Mouse (Mus musculus): ENCODE data around the gene Hnrnpl.

Gene Hnrnpl

GRCm38 (mm10) chr7:28790066-28790806 lies 18.1 kb upstream of the Hnrnpl start:
- DNase-seq = no peak

DNA sequence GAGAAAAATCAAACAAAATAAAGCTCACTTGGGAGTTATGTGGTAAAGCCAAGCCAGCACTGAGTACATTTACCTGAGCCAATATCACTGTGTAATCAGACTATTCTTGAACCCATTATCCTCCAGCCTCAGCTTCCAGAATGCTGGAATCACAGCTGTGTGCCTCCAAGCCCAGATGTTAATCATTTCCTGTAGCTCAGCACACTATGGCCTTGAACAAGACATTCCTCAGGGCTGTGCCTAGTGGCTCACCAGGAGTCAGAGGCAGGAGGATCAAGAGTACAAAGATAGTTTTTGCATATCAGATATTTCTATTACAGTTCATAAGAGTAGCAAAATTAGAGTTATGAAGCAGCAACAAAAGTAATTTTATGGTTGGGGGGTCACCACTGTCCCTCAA lies 16.6 kb upstream of the Hnrnpl start:
- no peak for DNase-seq

GRCm38 (mm10) chr7:28792391-28793185 lies 15.8 kb upstream of the Hnrnpl start:
- no peak for DNase-seq

DNA sequence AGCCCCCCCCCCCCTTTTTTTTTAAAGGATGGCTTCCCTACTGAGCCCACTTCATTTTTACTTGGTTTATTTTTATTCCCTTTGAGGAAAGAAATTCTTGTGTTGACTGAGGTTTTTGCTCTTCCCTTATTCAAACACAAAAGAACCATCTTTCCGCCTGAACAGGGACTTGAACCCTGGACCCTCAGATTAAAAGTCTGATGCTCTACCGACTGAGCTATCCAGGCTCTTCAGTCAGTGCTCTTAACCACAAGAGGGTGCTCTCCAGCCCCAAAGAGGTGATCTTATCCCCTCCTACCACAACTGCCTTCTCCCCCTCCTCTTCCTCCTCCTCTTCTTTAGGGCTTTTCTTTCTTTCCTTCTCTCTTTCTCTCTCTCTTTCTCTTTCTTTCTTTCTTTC lies 14.5 kb upstream of the Hnrnpl start:
- DNase-seq = no peak

DNA sequence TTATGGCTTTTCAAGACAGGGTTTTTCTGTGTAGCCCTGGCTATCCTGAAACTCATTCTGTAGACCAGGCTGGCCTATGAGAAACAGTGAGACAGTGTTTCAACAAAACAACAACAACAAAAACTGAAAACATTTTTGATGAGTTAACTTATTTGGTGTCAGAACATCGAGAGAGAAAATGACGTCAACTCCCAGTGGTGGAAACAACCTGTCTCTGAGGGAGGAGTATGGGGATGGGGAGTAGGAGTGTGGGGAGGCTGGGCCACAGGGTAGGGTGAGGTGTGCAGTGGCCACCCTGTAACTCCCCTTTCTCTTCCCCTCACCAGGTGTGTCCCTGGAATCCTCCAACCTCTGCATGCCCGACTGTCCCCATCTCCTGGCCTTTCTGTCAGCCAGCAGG lies 13.8 kb upstream of the Hnrnpl start:
- DNase-seq = no peak

- DNase-seq = no peak
These were observed 12.5 kb upstream of the Hnrnpl start for GRCm38 (mm10) chr7:28795832-28796231.

- DNase-seq = peak; percentile 87
These were observed 11.8 kb upstream of the Hnrnpl start for GRCm38 (mm10) chr7:28796562-28796975.

DNA sequence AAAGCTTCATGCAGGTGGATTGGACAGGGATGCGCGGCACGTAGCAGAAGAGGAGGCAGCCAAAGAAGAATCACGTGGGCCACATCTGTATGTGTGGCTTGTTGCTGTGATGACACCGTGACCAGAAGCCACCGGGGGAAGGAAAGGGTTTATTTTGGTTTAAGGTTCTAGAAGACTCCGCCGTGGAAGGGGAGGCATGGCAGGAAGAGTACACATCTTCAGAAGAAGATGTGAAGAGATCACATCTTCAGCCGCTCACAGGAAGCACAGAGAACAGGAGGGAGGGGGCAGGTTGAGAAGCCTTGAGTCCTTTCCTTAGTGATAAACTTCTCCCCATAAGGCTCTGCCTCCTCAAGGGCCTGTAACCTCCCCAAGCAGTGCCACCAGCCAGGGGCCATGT lies 8.3 kb upstream of the Hnrnpl start:
- DNase-seq = no peak

GRCm38 (mm10) chr7:28801451-28801850 lies 6.9 kb upstream of the Hnrnpl start:
- no peak for DNase-seq

DNA sequence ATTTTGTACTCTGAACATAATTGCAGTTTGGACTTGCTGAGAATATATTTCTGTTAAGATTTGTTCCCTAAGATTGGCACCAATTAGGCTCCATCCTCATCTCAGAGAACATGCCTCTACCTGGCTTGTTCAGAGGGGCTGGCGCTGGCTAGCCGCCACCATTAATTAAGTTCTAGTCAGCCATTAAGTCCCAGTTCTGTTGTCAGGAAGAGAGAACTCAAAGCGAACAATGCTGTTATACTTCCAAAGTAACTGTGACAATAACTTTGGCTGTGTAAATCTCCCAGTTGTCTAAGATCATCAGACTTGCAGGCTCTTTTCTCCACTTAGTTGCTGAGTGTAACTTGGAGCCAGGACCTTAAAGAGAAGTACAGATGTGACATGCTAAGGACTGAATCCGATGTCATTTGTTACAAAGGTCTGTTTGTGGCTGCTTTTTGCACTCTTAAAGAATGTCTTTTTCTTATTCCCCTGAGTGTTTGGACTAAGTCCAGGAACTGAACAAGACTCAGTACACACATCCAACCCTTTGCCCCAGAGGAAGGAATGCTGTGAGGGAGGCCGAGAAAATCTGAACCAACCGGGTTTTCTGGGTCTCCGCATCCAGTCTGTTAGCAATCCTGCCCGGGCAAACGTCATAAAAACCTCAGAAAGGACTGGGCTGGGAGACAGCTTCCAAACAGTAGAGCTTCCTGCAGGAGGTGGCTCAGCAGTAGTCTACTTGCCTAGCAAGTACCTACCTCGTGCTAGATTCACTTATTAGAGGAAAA lies 6.3 kb upstream of the Hnrnpl start:
- DNase-seq = no peak

DNA sequence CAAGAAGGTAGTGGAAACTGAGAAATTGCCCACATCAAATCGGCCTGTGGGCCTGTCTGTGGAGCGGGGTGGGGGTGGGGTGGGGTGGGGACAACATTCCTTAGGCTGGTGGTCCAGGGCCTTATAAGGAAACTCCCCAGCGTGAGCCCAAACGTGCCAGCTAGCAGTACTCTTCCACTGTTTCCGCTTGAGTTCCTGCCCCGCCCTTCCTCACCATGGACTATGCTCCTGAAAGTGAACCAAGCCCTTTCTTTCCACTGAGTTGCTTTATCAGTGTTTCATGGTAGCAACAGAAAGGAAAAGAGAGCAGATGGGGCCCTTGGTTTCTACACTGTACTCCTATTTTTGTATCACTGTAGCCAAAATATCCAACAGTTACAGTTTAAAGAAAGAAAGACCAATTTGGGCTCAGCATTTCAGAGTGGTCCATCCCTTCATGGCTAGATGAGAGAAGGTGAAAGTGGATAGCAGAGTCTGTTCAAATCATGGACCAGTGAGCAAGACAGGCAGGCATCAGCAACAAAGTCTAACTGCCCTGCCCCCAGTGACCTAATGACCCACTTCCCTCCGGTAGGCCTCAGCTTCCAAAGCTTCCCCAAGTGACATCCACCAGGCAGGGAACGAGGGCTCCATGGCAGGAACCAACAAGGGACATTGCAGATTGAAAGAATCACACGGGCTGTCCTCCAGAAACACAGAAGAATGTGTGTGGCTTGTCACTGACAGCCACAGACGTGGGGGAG lies 5.3 kb upstream of the Hnrnpl start:
- no peak for DNase-seq

- no peak for DNase-seq
These were observed 4.6 kb upstream of the Hnrnpl start for GRCm38 (mm10) chr7:28803756-28804155.

- DNase-seq = peak; percentile 49
These were observed 1.5 kb upstream of the Hnrnpl start for GRCm38 (mm10) chr7:28806869-28807268.

DNA sequence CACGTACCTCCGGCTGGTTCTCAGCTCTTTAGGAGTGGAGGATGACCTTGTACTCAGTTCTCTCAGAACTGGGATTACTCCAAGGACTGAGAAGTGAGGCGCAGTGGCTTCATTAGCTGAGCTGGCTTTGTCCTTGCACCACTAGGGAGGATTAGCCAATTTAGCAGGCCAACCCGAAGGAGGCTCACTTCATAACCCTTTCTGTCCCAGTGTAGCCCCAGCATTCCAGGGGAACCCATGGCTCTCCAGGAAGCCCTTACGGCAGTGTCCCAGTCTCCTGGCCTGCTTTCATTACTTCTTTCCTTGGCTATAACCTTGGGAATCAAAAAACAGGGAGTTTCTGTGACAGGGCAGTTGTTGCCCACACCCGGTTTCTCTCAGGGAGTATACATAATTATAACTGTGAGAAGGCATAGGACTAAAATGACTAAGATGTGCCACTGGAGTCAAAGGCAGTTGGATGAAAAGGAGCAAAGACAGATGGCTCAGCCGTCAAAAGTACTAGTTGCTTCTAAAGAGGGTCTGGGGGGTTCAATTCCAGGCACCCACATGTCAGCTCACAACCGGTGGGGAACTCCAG lies 610 bp upstream of the Hnrnpl start:
- peak; percentile 65 for DNase-seq

GRCm38 (mm10) chr7:28808957-28809393 lies 634 bp downstream of the Hnrnpl start:
- peak; percentile 96 for DNase-seq

GRCm38 (mm10) chr7:28809401-28810089 lies 1.2 kb downstream of the Hnrnpl start:
- peak; percentile 82 for DNase-seq

DNA sequence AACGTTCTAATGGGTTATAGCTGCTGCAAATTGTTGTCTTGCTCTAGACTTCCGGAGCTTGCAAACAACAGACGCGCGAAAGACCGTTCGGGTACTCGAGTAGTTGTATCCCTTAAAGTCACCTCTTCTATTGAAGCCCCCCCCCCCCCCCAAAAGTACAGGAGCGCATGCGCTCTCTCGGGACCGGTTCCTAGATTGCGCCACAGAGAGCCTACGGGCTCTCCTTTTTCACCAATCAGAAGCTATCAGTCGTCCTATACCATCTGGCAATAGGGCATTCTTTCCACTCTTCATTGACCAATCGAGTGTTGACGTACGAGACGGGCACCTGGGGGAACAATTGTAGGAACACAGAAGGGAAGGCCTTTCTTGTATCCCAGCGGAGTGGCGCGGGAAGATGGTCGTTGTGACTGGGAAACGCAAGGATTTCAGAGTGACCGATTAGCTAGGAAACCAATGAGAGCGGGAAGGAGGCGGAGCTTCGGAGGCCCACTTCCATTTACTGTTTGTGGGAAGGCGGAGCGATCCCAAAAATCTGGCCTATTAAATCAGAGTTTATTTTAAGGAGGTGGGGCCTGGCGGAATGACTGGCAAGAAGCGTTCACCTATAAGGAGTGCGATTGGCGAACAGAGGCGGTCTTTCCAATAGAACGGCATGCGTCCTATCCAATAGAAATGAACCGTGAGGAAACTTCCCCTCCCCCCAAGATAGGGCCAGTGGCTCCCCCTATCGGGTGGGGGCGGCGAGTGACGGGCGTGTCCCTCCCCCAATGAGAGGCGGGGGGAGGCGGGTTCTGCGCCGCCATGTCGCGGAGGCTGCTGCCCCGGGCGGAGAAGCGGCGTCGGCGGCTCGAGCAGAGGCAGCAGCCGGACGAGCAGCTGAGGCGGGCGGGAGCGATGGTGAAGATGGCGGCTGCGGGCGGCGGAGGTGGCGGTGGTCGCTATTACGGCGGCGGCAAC lies 2.0 kb downstream of the Hnrnpl start:
- peak; percentile 100 for DNase-seq

DNA sequence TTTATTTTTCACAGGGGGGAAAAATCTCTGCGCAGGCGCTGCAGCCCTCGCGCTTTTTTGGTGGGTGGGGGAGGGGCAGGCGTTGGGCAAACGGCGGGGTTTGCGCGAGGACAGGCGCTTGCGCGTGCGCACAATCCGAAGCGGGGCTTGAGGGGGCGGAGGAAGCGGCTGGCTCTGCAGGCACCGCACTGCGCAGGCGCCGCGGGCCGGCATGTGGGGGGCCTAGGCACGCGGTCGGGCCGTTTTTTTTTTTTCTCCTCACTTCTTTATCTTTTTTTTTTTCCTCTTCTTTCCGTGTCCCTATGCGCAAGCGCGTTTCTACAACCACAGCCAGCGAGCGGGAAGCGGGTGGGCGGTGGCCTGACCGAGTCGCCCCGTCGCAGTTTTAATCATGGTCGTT lies 2.9 kb downstream of the Hnrnpl start:
- DNase-seq = peak; percentile 94

DNA sequence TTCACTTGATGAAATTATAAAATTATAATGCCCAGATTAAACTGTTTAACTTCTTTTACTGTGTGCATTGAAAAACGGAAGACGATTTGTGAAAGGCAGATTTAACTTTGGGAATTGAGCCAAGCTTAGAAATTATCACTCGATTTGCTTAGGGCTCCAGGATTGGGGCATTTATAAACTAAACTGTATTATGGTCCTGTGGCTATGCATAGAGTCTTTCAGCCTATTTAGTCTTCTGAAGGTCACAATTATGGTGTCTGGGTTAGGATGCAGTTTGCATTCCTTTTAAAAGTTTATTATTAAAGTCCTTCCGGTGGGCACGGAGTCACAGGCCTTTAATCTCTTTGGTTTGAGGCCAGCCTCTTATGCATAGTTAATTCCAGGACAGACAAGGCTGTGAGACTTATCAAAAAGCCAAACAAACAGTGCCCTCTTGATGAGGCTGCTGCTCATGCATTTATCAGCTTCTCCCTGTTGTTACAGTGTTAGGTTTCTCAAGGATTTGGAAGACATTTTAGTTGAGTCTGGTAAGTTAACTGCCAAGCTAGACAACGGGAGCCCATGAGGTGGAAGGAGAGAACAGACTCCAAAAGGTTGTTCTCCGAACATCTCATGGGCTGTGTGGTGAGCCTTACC lies 3.4 kb downstream of the Hnrnpl start:
- DNase-seq = peak; percentile 52

DNA sequence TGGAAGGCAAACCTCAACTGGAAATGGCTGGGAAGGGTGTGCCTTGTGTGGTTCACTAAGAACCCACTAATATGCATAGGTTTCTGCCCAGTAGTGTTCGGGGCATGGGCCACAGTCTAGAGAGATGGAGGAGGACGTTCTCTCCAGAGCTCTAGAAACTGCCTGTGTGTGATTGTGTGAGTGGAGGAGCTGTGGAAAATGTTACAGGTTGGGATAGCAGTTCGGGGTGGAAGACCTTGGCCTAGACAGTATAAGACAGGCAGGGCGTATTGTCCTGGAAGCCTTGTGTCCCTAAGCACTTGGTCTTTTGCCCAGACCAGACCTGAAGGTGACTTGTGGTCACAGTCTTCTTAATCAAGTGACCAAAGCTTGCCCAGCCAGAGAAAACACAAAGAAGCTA lies 4.1 kb downstream of the Hnrnpl start:
- peak; percentile 47 for DNase-seq

Measured in cerebellum, adult 9-11 months (tissue).